Mouse (Mus musculus) adrenal gland, postnatal 14 days (tissue): ENCODE data around the gene Ispd. TPM values are rescaled to one million over a fixed set of nuclear protein-coding genes. Genes with fewer than 3 reads are reported as not detected.
A peak's percentile ranks its signal among the peaks of the same experiment; 100 is the strongest.

Source experiments
- DNase-seq: peaks from one replicate; pipeline ENCODE4 v3.0.0; 2021; ENCODE audit warnings: mixed read lengths
- total RNA-seq: library from RNA; stranded (reverse); gene quantifications from 2 replicates; pipeline ENCODE4 v1.2.3, GENCODE M21; 2021

The Ispd gene
- total RNA-seq, 1 experiment from 2014 or later, result 6.2 TPM

GRCm38 (mm10) chr12:36468325-36469044 is 87.2 kb downstream of the Ispd start:
- no peak for DNase-seq

- DNase-seq, result no peak
Observed at GRCm38 (mm10) chr12:36471411-36471810, 90.2 kb downstream of the Ispd start.

GRCm38 (mm10) chr12:36474171-36474570 is 92.9 kb downstream of the Ispd start:
- peak; percentile 11 for DNase-seq

GRCm38 (mm10) chr12:36475269-36475668 is 94.0 kb downstream of the Ispd start:
- no peak for DNase-seq

GRCm38 (mm10) chr12:36476476-36476875 is 95.2 kb downstream of the Ispd start:
- DNase-seq, result peak; percentile 17

- DNase-seq, result peak; percentile 11
Observed at GRCm38 (mm10) chr12:36477501-36477900, 96.3 kb downstream of the Ispd start.

- no peak for DNase-seq
Observed at GRCm38 (mm10) chr12:36477926-36478325, 96.7 kb downstream of the Ispd start.

GRCm38 (mm10) chr12:36481742-36482141 is 100.5 kb downstream of the Ispd start:
- DNase-seq, result no peak

- no peak for DNase-seq
Observed at GRCm38 (mm10) chr12:36483346-36483745, 102.1 kb downstream of the Ispd start.

GRCm38 (mm10) chr12:36497565-36497964 is 116.3 kb downstream of the Ispd start:
- no peak for DNase-seq

- DNase-seq, result no peak
Observed at GRCm38 (mm10) chr12:36507111-36507903, 126.1 kb downstream of the Ispd start.

GRCm38 (mm10) chr12:36509954-36510642 is 128.8 kb downstream of the Ispd start:
- DNase-seq, result no peak

GRCm38 (mm10) chr12:36521774-36522173 is 140.5 kb downstream of the Ispd start:
- DNase-seq, result no peak

GRCm38 (mm10) chr12:36523515-36523914 is 142.3 kb downstream of the Ispd start:
- no peak for DNase-seq

- no peak for DNase-seq
Observed at GRCm38 (mm10) chr12:36530920-36531319, 149.7 kb downstream of the Ispd start.

GRCm38 (mm10) chr12:36531421-36532072 is 150.3 kb downstream of the Ispd start:
- no peak for DNase-seq

GRCm38 (mm10) chr12:36532525-36532924 is 151.3 kb downstream of the Ispd start:
- no peak for DNase-seq

GRCm38 (mm10) chr12:36533160-36533900 is 152.1 kb downstream of the Ispd start:
- DNase-seq, result no peak

GRCm38 (mm10) chr12:36534589-36534988 is 153.3 kb downstream of the Ispd start:
- no peak for DNase-seq

GRCm38 (mm10) chr12:36545318-36545717 is 164.1 kb downstream of the Ispd start:
- DNase-seq, result no peak

- no peak for DNase-seq
Observed at GRCm38 (mm10) chr12:36549474-36549873, 168.2 kb downstream of the Ispd start.

- no peak for DNase-seq
Observed at GRCm38 (mm10) chr12:36554697-36555096, 173.4 kb downstream of the Ispd start.
